Mouse (Mus musculus) thymus, adult 2 months (tissue): Measurements from ENCODE around the gene Sumo3.
A peak's percentile ranks its signal among the peaks of the same experiment; 100 is the strongest.

Experiments used
- CTCF ChIP-seq: fragments of 200-500 bp; IDR thresholded peaks from 2 replicates; pipeline ENCODE4 v1.5.1; 2012; ENCODE audit warnings: mild to moderate bottlenecking, control low read depth, low read length, moderate library complexity, borderline replicate concordance; ENCODE audit not compliant: control insufficient read depth, poor library complexity, insufficient read depth; ENCODE audit errors: extremely low read depth
- POLR2A ChIP-seq: fragments of 200-500 bp; IDR thresholded peaks from 2 replicates; pipeline ENCODE4 v1.6.1; 2012; ENCODE audit warnings: mild to moderate bottlenecking, low read length, control low read depth, moderate library complexity; ENCODE audit not compliant: control insufficient read depth, poor library complexity, insufficient read depth; ENCODE audit errors: extremely low read depth

DNA sequence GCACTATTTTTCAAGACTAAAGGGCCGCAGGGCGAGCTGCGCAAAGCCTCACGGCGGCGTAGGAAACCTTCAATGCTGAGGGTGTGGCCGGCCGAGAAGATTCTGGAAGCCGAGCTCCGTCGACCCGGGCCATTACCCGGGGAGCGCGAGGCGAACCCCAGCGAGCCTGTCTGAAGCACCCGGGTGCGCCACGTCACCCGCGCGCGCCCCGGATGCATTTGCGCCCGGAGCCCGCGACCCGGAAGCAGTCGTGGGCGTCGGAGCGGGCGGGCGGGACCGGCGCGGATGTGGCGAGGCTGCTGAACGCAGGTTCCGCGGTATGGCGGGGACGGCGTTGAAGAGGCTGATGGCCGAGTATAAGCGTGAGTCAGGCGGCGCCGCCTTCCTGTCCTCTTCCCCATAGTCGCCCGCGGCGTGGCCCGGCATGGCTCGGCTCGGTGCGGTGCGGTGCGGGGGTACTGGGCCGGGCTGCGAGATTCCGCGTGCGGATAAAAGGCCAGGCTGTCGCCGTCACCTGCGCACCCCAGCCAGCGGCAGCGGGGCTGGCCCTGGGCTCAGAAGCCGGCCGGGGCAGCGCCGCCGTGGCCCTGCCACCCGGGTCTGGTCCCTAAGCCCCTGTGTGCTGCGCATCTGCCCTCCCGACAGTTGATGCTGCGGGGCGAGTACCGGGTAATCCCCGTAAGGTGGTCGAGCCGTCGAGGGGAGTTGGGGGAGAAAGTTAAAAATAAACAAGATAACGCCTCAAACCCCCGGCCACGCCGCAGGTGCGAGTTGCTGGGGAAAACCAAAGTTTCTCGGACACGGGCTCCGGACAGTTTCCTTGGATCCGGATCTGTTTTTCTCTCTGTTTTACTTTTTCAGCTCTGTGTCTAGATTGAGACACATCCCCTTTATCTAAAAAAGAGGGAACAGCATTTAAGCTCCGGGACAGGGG lies 16.4 kb downstream of the Sumo3 start, which contains the start of gene Ube2g2:
- TF ChIP-seq CTCF = peak; percentile 73
- TF ChIP-seq POLR2A = peak; percentile 84; the same call in 1 of the 2 replicates
